Mouse (Mus musculus): ENCODE measurements around the gene D930048N14Rik.
"Not testable (repeated sequence)": the region's sequence is repeated elsewhere in the genome, so short reads cannot be mapped to it uniquely, and the experiment has no call there.

The D930048N14Rik gene

DNA sequence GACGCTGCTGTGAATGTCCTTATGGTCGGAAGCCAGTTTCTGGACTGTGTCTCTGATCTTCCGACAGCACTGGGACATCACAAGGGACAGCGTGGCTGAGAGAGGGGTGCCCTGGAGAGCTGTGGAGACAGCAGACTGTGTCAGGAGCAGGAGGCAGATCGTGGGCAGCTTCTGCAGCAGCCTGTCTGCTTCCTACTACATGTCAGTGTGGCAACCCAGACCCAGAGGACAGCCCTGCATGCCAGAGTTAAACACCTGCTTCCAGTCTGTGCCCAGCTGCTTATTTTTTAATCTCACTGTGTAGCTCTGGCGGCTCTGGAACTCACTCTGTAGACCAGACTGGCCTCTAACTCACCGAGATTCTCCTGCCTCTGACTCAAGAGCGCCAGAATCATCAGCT, 22.8 kb upstream of the D930048N14Rik start:
- no peak for DNase-seq (ENCODE audit: low read depth, low spot score)

DNA sequence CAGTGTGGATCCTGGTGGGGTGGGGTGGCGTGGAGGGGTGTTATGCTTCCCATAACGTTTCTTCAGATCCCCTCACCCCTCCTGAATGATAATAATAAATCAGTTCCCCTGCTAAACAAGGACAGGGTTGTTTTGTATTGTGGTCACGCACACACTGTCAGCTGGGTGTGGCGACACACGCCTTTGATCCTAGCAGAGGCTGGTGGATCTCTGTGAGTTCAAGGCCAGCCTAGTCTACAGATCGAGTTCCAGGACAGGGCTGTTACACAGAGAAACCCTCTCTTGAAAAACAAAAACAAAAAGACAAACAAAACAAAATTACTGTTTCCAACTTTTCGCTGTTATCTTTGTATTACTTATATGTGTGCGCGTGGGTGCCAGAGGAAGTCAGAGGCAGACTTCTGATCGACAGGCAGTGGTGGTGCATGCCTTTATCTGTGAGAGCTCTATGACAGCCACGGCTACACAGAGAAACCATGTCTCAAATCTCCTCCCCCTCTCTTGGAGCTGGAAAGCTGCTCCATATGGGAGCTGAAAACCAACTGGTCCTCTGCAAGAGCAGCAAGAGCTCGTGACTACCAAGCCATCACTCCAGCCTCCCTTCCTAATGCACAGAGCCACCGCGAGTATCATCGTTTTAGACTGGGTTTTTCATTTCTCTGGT, 21.0 kb upstream of the D930048N14Rik start:
- no peak for DNase-seq (ENCODE audit: low read depth, low spot score)

DNA sequence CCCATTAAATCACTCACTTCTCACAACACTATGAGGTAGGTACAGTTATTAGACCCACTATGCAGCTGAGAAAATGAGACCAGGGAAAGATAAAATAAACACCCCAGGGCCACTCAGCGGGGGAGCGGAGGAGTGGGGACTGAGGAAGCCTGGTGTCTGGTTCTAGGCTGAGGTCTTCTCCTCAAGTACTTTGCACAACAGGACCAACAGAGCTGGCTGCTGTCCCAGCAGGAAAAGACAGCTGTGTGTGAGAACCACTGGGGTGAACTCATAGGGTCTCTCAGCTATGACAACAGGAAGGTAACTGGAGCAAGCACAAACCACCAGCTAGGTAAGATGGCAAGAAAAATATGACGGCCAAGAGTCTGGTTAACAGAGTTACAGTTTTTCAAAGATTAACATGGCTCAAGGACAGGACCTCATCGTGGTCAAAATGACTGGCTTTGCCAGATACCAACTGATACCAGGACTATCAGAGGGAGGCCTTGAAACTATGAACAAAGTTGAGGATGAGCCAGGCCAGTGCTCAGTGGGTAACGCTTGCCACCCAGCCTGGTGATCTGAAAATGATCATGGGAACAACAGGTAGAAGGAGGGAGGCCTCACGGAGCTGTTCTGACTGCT, 18.5 kb upstream of the D930048N14Rik start:
- no peak for DNase-seq (ENCODE audit: low read depth, low spot score)

DNA sequence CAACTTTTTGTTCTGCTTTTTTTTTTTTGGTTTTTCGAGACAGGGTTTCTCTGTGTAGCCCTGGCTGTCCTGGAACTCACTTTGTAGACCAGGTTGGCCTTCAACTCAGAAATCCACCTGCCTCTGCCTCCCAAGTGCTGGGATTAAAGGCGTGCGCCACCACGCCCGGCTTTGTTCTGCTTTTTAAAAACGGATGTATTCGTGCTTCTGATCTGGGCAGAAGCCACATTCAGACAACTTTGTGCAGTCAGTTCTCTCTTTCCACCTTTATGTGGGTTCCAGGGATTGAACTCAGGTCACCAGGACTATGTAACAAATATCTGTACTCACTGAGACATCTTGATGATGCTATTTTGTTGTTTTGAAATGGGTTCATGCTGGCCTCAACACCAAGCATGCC, 17.6 kb upstream of the D930048N14Rik start:
- not testable (repeated sequence) for DNase-seq (ENCODE audit: low read depth, low spot score)

DNA sequence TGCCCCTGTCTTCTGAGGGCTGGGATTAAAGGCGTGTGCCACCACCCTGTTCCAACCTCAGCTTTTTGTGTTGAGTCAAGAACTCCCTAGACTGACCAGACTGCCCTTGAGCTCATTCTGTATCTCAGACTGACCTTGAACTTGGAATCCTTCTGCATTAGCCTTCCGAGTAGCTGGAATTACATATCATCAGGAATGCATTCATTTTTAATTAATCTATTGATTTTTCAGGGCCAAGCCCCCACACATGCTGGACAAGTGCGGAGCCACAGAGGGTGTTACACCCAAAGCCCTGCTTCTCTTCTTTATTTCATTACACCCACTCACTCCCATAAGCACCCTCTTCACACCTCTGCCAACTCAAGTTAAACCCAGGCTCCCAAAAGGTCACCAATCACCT, 17.0 kb upstream of the D930048N14Rik start:
- DNase-seq (ENCODE audit: low read depth, low spot score) = no peak

DNA sequence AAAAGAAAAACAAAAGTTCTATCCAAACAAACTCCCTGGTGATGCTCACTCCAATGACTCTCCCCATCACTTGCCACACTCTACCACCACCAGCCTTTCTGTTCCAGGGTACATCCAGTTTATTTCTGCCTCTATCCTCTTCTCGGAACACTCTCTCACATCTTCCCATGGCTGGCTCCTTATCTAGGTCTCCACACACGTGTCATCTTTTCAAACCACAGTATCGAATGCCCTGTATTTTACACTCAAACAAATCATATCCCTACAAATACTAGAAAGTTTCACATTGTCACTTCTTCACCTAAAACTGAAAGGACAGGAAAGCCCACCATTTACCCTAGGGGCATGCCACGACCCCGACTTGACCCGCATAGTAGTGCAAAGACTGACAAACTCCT, 15.6 kb upstream of the D930048N14Rik start:
- no peak for DNase-seq (ENCODE audit: low read depth, low spot score)

DNA sequence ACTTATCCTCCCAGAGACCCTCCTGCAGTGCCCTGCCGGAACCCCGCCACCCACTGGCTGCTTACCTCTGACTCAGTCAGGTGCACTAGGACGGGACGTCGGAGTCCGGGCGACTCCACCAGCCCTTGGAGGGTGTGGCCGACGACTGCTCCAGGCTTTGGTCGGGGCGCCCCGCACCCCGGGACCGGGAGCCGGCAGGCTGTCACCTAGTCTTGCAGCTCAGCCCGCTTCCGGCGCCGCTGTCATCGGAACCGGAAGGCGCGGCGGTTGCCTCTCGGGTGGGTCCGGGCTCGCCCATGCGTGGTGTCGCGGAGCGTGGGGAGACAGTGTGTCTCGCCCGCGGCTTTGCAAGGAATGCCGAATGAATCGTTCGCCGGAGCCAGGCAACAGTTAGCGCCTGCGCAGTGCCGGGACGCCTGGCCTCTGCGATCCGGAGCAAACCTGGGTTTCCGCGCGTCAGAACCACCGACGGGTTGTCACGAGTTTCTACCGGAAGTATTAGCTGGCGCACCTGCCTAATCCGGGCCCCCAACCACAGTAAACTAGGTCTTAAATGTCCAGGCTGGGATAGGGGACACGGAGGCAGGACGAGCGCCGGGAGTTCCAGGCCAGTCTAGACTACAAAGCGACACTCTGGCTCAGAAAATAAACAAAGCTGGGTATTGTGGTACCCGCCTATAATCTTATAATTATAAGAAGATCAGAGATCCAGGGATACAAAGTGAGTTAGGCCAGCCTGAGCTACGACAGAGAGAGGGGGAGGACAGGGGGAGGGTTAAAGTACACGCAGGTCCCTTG, 15.0 kb upstream of the D930048N14Rik start, which contains the start of gene Rmnd5b:
TSS of gene Rmnd5b (minus strand) at position 372 of the 798 bp plus-strand sequence.
- DNase-seq (ENCODE audit: low read depth, low spot score) = peak; percentile 92

DNA sequence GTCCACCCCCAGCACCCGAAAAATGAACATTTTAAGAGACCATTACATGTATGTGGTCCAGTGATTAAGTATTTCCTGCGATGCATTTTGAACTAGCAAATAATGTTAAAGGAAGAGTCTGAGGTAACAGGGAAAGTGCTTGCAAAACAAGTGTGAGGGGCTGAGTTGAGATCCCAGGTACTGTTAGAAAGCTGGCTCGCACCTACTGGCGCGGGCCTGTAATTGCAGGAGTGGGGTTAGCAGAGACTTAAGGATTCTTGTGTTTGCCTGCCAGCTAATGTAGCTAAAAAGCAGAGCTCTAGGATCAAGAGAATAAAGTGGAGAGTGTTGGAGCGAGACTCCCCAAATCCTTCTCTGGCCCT, 14.4 kb upstream of the D930048N14Rik start:
- peak; percentile 86 for DNase-seq (ENCODE audit: low read depth, low spot score)

DNA sequence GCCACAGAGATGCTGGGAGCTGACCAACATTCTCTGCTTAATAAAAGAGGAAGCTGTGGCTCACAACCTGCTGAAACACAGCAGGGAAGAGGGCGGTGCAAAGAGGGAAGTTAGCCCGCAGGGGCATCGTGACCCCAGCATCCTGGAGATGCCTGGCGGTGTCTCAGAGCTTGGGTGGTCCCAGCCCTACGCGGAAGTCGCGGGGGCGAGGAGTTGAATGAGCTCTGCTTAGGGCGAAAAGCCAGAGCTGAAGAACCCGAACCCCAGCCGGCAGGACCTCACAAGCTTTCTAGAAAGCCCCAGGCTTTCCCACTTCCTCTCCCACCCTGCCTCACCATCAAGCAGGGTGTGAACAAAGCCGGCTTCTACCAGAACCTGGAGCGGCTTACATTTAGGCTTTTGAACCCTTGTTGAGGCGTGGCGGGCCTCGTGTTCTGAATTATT, 12.8 kb upstream of the D930048N14Rik start:
- peak; percentile 52 for DNase-seq (ENCODE audit: low read depth, low spot score)

DNA sequence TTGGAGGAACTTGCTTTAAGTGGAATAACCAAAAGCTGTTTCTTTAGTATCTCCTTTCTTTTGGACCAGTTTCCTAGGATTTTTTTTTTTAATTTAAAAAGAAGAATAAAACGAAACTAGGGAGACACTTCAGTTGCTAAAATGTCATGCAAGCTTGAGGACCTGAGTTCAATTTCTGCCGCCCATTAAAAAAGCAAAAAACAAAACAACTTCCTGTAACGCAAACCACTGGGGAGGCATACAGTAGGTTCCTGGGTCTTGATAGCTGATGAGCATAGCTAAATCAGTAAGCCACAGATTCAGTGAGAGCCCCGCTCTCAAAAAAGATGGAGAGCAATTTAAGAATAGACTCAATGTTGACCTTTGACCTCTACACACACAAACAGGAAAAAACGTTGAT, 12.3 kb upstream of the D930048N14Rik start:
- DNase-seq (ENCODE audit: low read depth, low spot score) = no peak

DNA sequence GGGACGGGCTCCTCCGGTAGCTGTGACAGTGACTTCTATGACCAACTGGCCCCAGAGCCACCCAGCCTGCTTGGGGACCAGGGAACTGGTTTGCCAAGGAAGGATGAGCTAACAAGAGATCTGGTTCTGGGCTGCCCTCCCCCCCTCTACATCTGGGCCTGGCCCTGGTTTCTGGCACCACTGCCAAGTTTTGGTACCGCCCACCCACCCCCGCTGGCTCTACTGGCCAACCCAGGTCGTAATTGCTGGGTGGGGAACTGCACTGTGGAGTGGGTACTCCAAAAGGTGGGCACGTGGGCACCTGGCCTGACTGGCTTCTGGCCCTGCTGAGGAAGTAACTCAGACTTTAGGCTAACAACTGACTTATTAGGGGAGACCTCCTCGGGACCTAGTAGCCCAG, 10.0 kb upstream of the D930048N14Rik start:
- DNase-seq (ENCODE audit: low read depth, low spot score) = no peak

DNA sequence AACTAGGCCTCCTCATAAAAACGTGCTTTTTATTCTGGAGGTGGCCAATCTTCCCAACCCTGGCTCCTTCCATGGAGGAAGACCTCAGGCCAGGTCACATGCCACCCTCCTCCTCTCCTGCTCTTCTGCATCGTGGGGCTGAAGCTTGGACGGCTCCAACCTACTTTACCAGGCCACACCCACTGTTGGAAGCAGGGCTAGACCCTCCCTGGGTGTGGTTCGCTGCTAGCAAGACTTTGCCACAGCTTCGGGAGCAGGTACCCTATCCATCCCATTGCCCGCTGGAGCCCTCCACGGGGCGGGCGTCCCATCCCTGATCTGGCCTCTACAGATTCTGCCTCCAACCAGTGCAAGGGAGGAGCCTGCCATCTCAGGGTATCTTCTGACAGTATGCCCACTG, 7.6 kb upstream of the D930048N14Rik start:
- DNase-seq (ENCODE audit: low read depth, low spot score) = no peak

DNA sequence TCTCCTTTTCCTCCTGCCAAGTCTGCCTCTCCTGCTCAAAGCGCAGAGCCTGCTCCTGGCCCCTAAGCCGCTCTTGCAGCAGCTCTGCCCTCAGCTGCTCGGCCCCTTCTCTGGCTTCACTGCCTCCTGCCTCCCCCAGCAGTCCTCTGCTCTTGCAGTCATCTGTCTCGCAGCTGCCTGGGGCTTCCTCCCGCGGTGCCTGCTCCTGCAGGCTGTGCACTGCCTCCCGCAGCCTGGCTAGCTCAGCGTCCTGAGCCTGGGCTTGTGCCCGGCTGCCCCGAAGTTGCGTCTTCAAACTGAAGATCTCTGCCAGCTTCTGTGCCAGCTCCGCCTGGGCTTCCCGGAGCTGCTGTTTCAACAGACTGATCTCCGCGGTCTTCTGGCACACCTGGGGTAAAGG, 7.0 kb upstream of the D930048N14Rik start:
- no peak for DNase-seq (ENCODE audit: low read depth, low spot score)

DNA sequence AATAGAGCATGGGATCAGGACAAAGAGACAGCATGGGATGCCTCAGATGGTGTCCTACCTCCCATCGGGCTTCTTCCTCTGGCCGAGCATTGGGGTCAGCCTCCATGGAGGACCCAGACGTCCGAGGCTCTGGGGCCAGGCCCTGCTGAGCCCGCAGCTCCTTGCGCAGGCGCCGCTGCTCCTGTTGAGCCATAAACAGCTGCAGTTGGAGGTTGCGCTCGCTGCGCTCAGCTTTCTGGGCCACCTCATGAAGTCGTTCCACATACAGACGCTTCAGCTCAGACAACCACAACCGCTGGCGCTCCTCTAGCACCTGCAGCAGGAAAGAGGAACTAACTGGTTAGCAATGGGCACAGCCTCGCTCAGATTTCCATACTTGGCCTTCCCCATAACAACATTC, 6.5 kb upstream of the D930048N14Rik start:
- peak; percentile 41 for DNase-seq (ENCODE audit: low read depth, low spot score)

DNA sequence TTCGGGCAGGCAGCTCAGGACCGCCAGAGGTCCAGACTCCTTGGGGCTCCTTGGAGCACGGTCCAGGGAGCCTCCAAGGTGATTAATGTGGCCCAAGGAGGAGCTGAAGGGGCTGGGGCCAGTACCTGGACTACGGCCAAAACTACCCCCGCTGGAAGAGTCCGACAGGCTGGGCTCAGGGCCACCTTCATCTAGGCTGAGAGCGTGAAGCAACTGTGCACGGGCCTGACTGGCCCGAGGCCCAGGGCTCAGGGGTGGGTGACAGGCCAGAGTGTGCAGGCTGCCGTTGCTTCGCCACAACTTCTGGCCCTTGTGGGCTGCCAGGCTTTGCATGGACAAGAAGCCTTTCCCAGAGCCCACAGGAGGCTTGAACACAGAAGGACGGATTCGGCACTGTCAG, 5.5 kb upstream of the D930048N14Rik start:
- no peak for DNase-seq (ENCODE audit: low read depth, low spot score)

DNA sequence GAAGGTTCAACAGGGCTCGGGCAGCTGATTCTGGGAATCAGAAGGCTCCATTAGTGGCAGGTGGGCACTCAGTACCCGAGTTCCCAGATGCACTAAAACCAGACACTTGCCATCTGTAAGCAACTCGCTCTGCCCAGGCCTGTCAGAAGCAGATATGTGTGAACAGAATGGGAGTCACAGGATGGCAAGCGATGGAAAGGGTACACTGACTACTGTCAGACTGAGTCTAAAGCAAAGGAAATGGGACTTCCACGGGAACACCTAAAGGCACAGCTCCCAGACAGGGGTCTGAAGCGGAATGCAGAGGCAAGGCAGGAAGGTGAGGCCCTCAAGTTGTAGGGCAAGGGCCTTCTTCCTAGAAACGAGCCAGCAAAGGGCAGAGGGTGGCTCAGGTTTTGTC, 4.5 kb upstream of the D930048N14Rik start:
- no peak for DNase-seq (ENCODE audit: low read depth, low spot score)

DNA sequence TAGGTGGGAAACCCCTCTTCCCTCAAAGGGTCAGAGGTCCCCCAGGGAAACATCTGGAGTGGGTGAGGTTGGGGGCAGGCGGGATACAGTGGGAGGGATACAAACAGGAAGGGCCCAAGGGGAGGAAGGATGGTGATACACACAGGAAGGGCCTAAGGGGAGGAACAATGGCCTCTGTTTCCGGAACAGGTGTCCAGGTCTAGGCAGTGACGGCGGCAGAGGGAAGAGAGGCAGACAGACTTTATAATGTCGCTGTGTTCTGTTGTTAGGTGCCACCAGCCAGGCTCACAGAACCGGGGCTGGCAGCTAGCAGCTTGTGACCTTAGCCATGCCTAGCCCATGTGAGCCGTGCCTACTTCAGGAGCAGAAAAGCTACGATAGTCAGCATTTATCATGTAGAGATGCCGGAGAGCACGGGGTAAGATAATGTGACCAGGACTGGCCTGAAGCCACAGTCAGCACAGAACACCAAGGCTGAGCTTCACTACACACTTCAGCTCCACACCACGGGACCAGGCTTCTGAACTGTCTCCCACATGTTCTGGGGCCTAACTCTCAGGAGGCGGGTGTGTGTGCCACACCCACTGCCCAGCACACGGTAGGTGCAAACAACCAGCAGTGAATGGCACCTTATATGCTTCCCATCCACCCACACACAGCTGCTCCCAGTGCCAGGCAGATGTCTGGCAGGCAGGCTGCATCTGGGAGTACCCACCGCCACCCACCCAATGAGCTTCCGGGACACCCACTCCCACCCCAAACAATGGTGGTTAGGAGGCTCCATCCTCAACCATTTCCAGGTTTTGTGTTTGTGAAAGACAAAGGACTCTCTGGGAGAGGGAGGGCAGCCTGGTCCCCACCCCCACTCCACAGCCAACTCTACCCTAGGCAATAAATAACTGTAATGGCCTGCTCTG, 3.7 kb upstream of the D930048N14Rik start:
- no peak for DNase-seq (ENCODE audit: low read depth, low spot score)

DNA sequence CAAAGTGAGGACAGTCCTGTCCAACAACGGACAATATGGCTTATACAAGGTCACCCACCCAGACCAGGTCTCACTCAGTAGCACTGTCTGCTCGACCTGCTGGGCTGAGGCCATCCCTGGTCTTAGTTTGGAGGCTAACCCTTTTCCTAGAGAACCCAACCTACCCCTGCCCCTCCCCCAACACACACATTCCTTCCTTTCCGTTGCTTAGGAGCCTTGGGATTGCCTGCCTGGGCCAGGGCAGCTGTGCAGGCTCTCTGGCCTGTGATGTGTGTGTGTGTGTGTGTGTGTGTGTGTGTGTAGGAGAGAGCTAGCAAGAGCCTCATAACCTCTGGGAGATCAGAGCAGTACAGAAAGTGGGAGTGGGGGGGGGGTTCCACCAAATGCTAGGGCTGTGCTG, 2.2 kb upstream of the D930048N14Rik start:
- DNase-seq (ENCODE audit: low read depth, low spot score) = no peak

DNA sequence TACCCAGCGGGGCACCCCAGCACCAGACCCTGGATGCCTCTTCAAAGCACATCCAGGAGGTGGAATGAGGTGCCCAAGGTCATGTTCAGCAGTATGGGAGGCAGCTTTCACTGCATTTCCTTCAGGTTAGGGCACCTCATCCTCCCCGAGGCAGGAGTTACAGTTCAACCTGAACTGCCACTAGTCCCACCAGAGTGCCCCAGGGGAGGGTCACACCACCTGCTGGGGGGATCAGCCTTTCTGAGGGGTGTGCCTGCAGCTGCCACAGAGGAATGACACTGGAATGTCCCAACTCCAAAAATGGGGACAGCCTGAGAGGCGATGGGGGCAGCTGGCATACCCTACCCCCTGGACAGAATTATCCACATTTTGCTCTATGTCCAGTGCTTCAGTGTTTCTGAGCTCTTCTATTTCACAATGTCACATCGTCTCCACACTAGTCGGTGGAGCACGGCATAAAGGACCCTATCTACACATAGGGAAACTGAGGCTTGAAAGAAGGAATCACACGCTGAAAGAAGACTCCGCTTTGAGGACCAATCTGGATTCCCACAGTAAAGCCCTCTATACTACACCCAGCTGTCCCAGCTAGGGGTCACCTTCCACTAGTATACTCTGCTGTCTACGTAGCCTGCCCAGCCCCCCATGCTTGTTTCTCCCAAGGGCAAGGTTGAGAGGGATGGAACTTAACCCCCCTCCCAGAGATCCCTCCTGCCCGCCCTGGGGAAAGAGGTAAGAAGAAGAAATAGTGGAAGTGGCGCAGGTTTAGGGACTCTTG, 1.5 kb upstream of the D930048N14Rik start:
- no peak for DNase-seq (ENCODE audit: low read depth, low spot score)

DNA sequence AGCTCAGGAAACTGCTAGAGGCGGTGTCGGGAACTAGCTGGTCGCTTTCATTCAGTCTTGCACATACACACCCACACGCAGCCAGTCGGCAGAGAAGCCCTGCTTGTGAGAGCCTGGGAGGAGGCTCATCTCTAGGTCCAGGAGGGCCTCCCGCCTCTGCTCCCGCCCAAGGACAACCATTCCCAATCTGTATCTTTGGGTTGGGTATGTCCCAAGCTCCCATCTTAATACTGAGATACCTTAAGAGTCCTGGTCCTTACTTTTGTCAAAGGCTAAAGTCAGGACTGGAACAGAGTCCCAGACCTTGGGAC, 910 bp upstream of the D930048N14Rik start:
- DNase-seq (ENCODE audit: low read depth, low spot score) = peak; percentile 62

DNA sequence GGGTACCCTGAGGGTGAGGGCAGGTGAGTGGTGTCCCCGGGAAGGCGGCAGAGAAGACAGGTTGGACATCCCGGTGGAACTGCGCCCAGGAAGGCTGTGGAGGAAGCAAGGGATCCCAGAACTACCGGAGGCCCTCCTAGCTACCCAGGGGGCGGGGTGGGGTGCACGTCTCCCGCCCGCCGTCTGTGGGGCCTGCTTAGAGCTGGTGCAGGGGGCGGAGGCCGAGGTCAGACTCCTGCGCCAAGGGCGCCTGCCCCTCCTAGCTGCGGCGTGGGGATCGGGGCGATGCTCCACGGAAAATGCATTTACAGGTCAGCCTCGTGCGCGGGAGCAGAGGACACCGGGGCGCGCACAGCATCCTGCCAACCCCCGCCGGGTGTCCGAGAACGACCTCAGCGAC, 493 bp upstream of the D930048N14Rik start:
- no peak for DNase-seq (ENCODE audit: low read depth, low spot score)

All from CD4-positive, CD25-positive, alpha-beta regulatory T cell, adult 2 months (primary cell).